Mouse (Mus musculus) effector memory CD4-positive, alpha-beta T cell, adult 7 months (primary cell): ENCODE results near the gene Ift52. TPM values are rescaled to one million over a fixed set of nuclear protein-coding genes. Genes with fewer than 3 reads are reported as not detected.

Experiments
- polyA plus RNA-seq: library from polyadenylated mRNA; unstranded; fragments of 100-300 nt; shearing (Covaris generic); gene quantifications from one replicate; pipeline ENCODE4 v1.2.1, GENCODE M21; 2017

Gene Ift52
- 31.1 TPM for polyA plus RNA-seq

GRCm38 (mm10) chr2:163016916-163017743, at the start of gene Ift52:
TSS of gene Ift52 (plus strand) at chr2:163017354.

GRCm38 (mm10) chr2:162987218-162987617, 29.9 kb upstream of the Ift52 start, which contains the start of gene Sgk2:
TSS of gene Sgk2 (plus strand) at chr2:162987330.

GRCm38 (mm10) chr2:163054335-163054840, 37.2 kb downstream of the Ift52 start, which contains the start of gene Mybl2:
TSS of gene Mybl2 (plus strand) at chr2:163054687.

GRCm38 (mm10) chr2:163087728-163088127, 70.6 kb downstream of the Ift52 start, which contains the start of gene Gtsf1l:
TSS of gene Gtsf1l (minus strand) at chr2:163087855.

Other genes starting within 250 kb of the Ift52 start
- 74.6 TPM for gene Srsf6, start 85.8 kb upstream of the Ift52 start, polyA plus RNA-seq
- 0.66 TPM for gene L3mbtl1, start 73.9 kb upstream of the Ift52 start, polyA plus RNA-seq
- gene Sgk2, start 30.0 kb upstream of the Ift52 start, polyA plus RNA-seq, result 0.33 TPM
- gene Mybl2, start 37.3 kb downstream of the Ift52 start, polyA plus RNA-seq, result 3.9 TPM
- not detected for gene Gtsf1l, start 70.5 kb downstream of the Ift52 start, polyA plus RNA-seq
- gene Tox2, start 185.8 kb downstream of the Ift52 start, polyA plus RNA-seq, result 9.3 TPM